Mouse (Mus musculus): ENCODE measurements at regions not wholly inside any gene's neighbourhood (a gene's known extent, or its start where the extent isn't known, plus 50 kb on each side); places are given as distances from the start of the nearest gene placed in this dataset.

DNA sequence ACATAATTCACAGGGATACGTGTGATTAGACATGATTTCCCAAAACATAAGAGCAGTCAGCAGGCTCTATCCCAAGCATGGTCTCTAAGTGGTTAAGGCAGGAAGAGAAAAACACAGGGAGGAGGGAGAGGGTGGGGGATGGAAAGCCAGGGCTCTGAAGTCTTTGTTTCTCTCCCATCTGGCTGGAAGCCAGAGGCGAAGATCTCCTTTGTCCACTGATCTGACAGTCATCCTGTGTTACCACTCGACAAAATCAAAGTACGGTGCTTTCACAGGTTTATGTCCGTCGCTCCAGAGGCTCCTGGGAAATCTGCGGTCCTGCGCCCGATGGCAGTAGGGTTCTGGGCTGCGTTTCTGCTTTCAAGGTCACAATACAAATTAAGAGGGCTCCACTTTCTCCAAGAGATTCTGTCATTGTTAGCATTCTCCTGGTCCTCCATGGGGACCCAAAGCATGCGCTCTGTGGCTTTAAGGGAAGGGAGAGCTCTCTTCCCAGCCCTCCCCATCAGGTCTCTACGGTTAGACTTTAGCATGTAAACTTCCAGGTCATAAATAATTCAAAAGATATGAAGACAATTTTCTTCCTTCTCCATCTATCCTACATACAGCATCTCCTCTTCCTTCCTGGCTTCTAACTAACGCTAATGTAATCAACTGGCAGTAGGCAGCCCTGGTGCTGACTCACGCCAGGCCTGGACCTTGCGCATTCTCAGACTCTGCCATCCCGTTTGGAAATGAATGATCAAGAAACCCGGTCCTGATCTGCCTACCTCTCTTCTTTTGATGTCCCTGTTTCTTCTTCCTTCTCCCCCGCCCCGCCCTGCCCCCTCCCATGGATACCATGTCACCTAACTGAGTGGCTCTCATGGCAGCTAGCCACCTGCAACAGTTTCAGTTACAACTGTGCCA, 102.0 kb upstream of the Klf7 start:
- Histone ChIP-seq H3K9me3 (no peaks in the 10 kb centered on the region), H3K9ac (no peak overlapping the region), H3K27ac (no peak overlapping the region), H3K4me3 (no peak overlapping the region), H3K36me3 (no peaks in the 10 kb centered on the region), H3K4me2 (no peak overlapping the region), H3K27me3 (no peaks in the 10 kb centered on the region), H3K4me1 (peaks cover 28% of the 10 kb centered on the region)
- peak; percentile 10; the same call in 1 of the 2 replicates for ATAC-seq (ENCODE audit: insufficient number of reproducible peaks, insufficient read depth, low FRiP score, low TSS enrichment, low read depth)
- WGBS = 71% methylated on average over 19 of the region's 19 CpGs

DNA sequence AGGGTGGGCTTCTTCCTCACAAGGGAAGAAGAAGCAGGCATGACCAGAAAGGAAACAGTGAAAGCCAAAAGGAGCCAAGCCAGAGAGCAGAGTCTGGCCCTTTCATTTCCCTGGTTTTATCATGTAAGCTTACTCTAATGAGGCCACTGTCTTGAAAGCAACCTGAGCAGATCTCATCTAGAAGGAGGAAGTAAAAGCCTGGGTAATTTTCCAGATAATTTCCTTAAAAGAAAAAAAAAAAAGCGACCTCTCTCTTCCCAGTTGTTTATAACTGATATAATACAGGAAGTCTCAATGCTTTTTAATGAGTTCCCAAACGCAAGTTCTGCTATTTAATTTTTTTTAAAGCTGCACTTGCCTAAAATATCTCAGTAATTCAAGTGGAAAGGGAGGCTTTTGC, 100.4 kb upstream of the Klf7 start:
- no peak overlapping the region for H3K27ac ChIP-seq
- no peaks in the 10 kb centered on the region for H3K36me3 ChIP-seq
- no peaks in the 10 kb centered on the region for H3K27me3 ChIP-seq
- H3K4me3 ChIP-seq = no peak overlapping the region
- H3K4me2 ChIP-seq = no peak overlapping the region
- no peak overlapping the region for H3K9ac ChIP-seq
- peaks cover 28% of the 10 kb centered on the region for H3K4me1 ChIP-seq
- H3K9me3 ChIP-seq = no peaks in the 10 kb centered on the region
- 48% methylated on average over 2 of the region's 2 CpGs for WGBS
- no peak for ATAC-seq (ENCODE audit: insufficient number of reproducible peaks, insufficient read depth, low FRiP score, low TSS enrichment, low read depth)

DNA sequence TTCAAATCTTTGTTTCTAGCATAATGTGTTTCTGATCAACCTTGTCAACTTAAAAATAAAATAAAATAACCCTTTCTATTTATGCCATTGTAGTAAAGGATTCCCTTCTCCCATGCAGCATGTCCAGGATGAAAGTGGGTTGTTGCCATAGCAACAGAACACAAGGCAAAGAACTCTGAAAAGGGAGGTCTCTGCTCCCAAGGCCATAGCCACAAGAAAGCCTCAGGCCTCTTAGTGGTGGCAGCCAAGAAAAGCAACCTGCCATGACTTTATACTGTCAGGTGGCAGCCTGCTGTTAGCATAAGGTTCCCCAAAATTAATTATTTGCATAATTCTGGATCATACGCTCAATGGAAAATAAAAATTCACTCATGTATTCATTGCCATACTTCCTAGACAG, 98.4 kb upstream of the Klf7 start:
- Histone ChIP-seq H3K4me1 (peaks cover 17% of the 10 kb centered on the region), H3K9me3 (no peaks in the 10 kb centered on the region), H3K4me3 (no peak overlapping the region), H3K36me3 (no peaks in the 10 kb centered on the region), H3K4me2 (no peak overlapping the region), H3K9ac (no peak overlapping the region), H3K27ac (no peak overlapping the region), H3K27me3 (no peaks in the 10 kb centered on the region)
- no peak for ATAC-seq (ENCODE audit: insufficient number of reproducible peaks, insufficient read depth, low FRiP score, low TSS enrichment, low read depth)
- 85% methylated on average over 1 of the region's 1 CpGs for WGBS

DNA sequence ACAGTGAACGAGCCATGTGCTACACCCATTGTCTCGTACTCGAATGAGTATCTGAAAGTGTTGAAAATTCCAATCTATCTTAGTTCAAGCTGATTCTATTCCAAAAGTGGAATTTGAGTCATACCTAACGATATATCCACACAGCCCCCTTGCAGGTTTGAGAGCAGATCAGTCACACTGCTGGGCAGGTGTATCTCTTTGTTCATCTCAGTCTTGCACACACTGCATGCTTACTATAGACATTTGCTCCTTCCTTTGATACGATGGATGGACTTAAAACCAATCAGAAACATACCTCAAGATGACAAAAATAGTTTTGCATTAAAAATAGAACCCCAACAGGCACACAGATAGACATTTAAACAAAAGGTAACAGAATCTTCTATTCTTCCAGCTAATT, 98.0 kb upstream of the Klf7 start:
- Histone ChIP-seq H3K36me3 (no peaks in the 10 kb centered on the region), H3K4me3 (no peak overlapping the region), H3K4me2 (no peak overlapping the region), H3K27me3 (no peaks in the 10 kb centered on the region), H3K9ac (no peak overlapping the region), H3K9me3 (no peaks in the 10 kb centered on the region), H3K27ac (no peak overlapping the region), H3K4me1 (peaks cover 17% of the 10 kb centered on the region)
- 87% methylated on average over 5 of the region's 5 CpGs for WGBS
- no peak for ATAC-seq (ENCODE audit: insufficient number of reproducible peaks, insufficient read depth, low FRiP score, low TSS enrichment, low read depth)

- Histone ChIP-seq H3K27me3 (no peaks in the 10 kb centered on the region), H3K9ac (no peak overlapping the region), H3K27ac (no peak overlapping the region), H3K4me3 (no peak overlapping the region), H3K4me1 (peaks cover 9% of the 10 kb centered on the region), H3K9me3 (no peaks in the 10 kb centered on the region), H3K4me2 (no peak overlapping the region), H3K36me3 (no peaks in the 10 kb centered on the region)
- no peak for ATAC-seq (ENCODE audit: insufficient number of reproducible peaks, insufficient read depth, low FRiP score, low TSS enrichment, low read depth)
- 70% methylated on average over 4 of the region's 4 CpGs for WGBS
Measured at GRCm38 (mm10) chr1:64215646-64216045, 93.6 kb upstream of the Klf7 start.

- no peak overlapping the region for H3K4me2 ChIP-seq
- no peak for ATAC-seq (ENCODE audit: insufficient number of reproducible peaks, insufficient read depth, low FRiP score, low TSS enrichment, low read depth)
- no peak overlapping the region for H3K4me3 ChIP-seq
- H3K36me3 ChIP-seq = no peaks in the 10 kb centered on the region
- peaks cover 4% of the 10 kb centered on the region for H3K4me1 ChIP-seq
- H3K9me3 ChIP-seq = peaks cover 7% of the 10 kb centered on the region; the same call in 1 of the 2 replicates
- WGBS = 76% methylated on average over 1 of the region's 1 CpGs
- H3K27ac ChIP-seq = no peak overlapping the region
- H3K27me3 ChIP-seq = no peaks in the 10 kb centered on the region
- no peak overlapping the region for H3K9ac ChIP-seq
Measured at GRCm38 (mm10) chr1:64209131-64209530, 87.0 kb upstream of the Klf7 start.

- Histone ChIP-seq H3K4me2 (no peak overlapping the region), H3K36me3 (no peaks in the 10 kb centered on the region)
- WGBS = 41% methylated on average over 5 of the region's 5 CpGs
Measured at GRCm38 (mm10) chr1:64200387-64201023, 78.4 kb upstream of the Klf7 start.

DNA sequence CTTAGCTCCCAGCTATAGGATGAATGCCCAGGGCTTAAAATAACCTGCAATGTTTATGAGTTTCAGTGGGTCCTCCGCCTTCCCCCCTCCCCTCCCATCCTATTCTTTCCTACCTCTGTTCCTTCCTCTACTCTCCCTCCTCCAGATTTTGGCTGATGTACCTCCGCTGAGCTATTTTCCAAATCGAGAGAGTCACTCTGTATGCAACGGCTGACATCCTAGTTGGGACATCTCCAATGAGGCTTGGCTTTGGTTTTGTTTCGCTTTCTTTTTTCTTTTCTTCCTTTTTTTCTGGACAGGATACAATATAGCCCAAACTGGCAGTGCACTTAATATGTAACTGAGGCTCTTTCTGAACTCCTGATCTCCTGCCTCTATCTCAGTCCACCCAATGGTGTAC, 76.7 kb upstream of the Klf7 start:
- no peaks in the 10 kb centered on the region for H3K27me3 ChIP-seq
- H3K4me1 ChIP-seq = no peaks in the 10 kb centered on the region
- H3K9ac ChIP-seq = no peak overlapping the region
- no peak overlapping the region for H3K4me3 ChIP-seq
- ATAC-seq (ENCODE audit: insufficient number of reproducible peaks, insufficient read depth, low FRiP score, low TSS enrichment, low read depth) = no peak
- no peak overlapping the region for H3K27ac ChIP-seq
- no peaks in the 10 kb centered on the region for H3K36me3 ChIP-seq
- H3K9me3 ChIP-seq = no peaks in the 10 kb centered on the region
- 91% methylated on average over 5 of the region's 5 CpGs for WGBS
- H3K4me2 ChIP-seq = no peak overlapping the region

More at GRCm38 (mm10) chr1:64200387-64201023, 78.4 kb upstream of the Klf7 start:
- no peak overlapping the region for H3K9ac ChIP-seq
- ATAC-seq (ENCODE audit: insufficient number of reproducible peaks, insufficient read depth, low FRiP score, low TSS enrichment, low read depth) = no peak
- no peaks in the 10 kb centered on the region for H3K4me1 ChIP-seq
- H3K27me3 ChIP-seq = no peaks in the 10 kb centered on the region
- H3K9me3 ChIP-seq = peaks cover 7% of the 10 kb centered on the region; the same call in 1 of the 2 replicates
- no peak overlapping the region for H3K4me3 ChIP-seq
- no peak overlapping the region for H3K27ac ChIP-seq

- H3K27ac ChIP-seq = no peak overlapping the region
- H3K27me3 ChIP-seq = no peaks in the 10 kb centered on the region
- H3K4me3 ChIP-seq = no peak overlapping the region
- H3K9ac ChIP-seq = no peak overlapping the region
- 75% methylated on average over 2 of the region's 2 CpGs for WGBS
- H3K4me2 ChIP-seq = no peak overlapping the region
- no peaks in the 10 kb centered on the region for H3K36me3 ChIP-seq
- H3K4me1 ChIP-seq = no peaks in the 10 kb centered on the region
- ATAC-seq (ENCODE audit: insufficient number of reproducible peaks, insufficient read depth, low FRiP score, low TSS enrichment, low read depth) = no peak
- H3K9me3 ChIP-seq = no peaks in the 10 kb centered on the region
Measured at GRCm38 (mm10) chr1:64198322-64198721, 76.2 kb upstream of the Klf7 start.

- Histone ChIP-seq H3K4me2 (no peak overlapping the region), H3K4me3 (no peak overlapping the region), H3K4me1 (peaks cover 9% of the 10 kb centered on the region; the same call in 1 of the 2 replicates), H3K9ac (no peak overlapping the region), H3K9me3 (no peaks in the 10 kb centered on the region), H3K27ac (no peak overlapping the region), H3K36me3 (no peaks in the 10 kb centered on the region), H3K27me3 (no peaks in the 10 kb centered on the region)
- 46% methylated on average over 4 of the region's 4 CpGs for WGBS
- no peak for ATAC-seq (ENCODE audit: insufficient number of reproducible peaks, insufficient read depth, low FRiP score, low TSS enrichment, low read depth)
Measured at GRCm38 (mm10) chr1:64195970-64196491, 73.9 kb upstream of the Klf7 start.

- H3K27ac ChIP-seq = no peak overlapping the region
- no peak overlapping the region for H3K4me2 ChIP-seq
- H3K27me3 ChIP-seq = no peaks in the 10 kb centered on the region
- H3K36me3 ChIP-seq = no peaks in the 10 kb centered on the region
- 81% methylated on average over 4 of the region's 4 CpGs for WGBS
- H3K4me1 ChIP-seq = peaks cover 11% of the 10 kb centered on the region; the same call in 1 of the 2 replicates
- H3K9me3 ChIP-seq = no peaks in the 10 kb centered on the region
- ATAC-seq (ENCODE audit: insufficient number of reproducible peaks, insufficient read depth, low FRiP score, low TSS enrichment, low read depth) = no peak
- no peak overlapping the region for H3K4me3 ChIP-seq
- H3K9ac ChIP-seq = no peak overlapping the region
Measured at GRCm38 (mm10) chr1:64195294-64195693, 73.2 kb upstream of the Klf7 start.

Measured in embryonic facial prominence, embryonic 13.5 days (tissue).